Mouse (Mus musculus): ENCODE measurements around the gene Zkscan14.

- TF ChIP-seq MAFK (IDR thresholded peaks at IDR 0.05; ENCODE audit: insufficient read depth, low read depth, low read length) (no peak), HCFC1 (IDR thresholded peaks at IDR 0.05; ENCODE audit: borderline replicate concordance, insufficient read depth, low read length) (no peak)
Observed at GRCm38 (mm10) chr5:145178461-145178980, 23.1 kb downstream of the Zkscan14 start.

Data from ES-E14 (cell line).